Mouse (Mus musculus) spleen, embryonic (tissue): ENCODE results near the gene Lef1.

Experiments used
- CTCF ChIA-PET: fragments of 350-600 bp; sonication (Branson Sonifier 250); formaldehyde crosslinking; loops from one replicate; lab custom pipeline; 2022; lab: Charles Lee

Gene Lef1

GRCm38 (mm10) chr3:131107301-131108093 lies 2.8 kb upstream of the Lef1 start:
- CTCF ChIA-PET, result no interaction called here

- CTCF ChIA-PET, result no interaction called here
Measured at GRCm38 (mm10) chr3:131108094-131108653, 2.1 kb upstream of the Lef1 start.

DNA sequence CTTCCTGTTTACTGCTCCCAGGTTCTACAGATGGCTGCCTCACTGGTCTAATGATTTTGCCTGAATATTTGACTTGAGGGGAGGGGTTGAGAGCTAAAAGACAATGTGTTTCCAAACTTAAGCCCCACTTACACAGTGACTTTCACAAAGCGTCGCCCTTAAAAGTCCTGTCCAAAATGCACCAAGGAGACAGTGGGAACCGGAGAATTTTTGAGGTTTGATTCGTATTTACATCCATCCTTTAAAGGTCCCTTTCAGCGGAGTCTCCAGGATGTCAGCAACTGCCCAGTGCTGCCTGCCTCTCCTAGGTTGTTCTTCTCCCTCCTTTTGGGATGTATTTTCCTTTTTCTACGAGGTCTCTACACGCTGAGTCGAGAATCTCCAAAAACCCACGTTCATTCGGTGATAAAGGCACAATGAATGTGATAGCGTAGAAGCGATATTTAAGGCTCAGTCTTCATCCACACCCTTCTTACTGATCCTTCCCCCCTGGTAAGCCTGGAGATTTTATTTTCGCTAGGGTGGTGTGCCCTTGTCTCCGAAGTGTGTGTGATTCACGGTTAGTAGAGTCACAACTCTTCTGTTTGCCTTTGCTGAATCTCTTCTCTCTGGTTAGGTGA lies 1.1 kb upstream of the Lef1 start:
- CTCF ChIA-PET, result no interaction called here

GRCm38 (mm10) chr3:131109686-131110070 lies 593 bp upstream of the Lef1 start:
- CTCF ChIA-PET, result interaction anchor here (0.6 kb wide), 1 partner anchor 43 kb away, joined by 4 read pairs; no protein-coding TSS in a partner anchor

GRCm38 (mm10) chr3:131111151-131111850 lies 1.0 kb downstream of the Lef1 start:
- CTCF ChIA-PET, result no interaction called here

DNA sequence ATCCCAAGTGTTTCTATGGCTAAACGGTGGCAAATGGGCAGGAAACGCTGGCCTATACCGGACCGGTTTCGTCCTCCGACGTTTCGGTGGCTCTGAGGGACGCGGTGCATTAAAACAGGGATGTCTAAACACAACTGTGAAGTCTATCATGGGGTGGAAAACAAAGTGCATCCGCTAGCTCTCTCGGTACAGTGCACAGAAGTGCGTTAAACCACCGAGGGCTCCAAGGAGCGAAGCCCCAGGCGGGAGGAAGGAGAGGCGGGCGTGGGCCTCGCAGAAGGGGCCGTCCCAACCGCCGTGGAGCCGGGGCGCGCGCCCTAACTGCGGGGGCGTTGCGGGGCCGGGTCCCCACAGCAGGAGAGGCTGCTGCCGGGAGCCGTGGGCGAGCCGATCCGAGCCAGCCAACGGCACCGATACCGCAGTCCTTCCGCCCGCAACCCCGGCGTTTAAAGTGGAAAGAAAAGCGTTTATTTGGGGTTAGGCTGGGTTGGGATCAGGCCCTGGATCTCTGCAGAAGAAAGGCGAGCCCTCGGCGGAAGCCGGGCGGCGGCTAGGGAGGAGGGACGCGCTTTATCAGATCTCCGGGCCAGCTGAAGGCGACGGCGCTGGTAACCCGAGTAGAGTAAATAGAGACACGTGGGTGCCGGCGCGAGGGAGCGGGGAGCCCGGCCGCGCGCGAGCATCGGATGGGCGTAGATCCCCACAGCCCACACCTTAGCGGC lies 1.7 kb downstream of the Lef1 start:
- CTCF ChIA-PET, result no interaction called here

DNA sequence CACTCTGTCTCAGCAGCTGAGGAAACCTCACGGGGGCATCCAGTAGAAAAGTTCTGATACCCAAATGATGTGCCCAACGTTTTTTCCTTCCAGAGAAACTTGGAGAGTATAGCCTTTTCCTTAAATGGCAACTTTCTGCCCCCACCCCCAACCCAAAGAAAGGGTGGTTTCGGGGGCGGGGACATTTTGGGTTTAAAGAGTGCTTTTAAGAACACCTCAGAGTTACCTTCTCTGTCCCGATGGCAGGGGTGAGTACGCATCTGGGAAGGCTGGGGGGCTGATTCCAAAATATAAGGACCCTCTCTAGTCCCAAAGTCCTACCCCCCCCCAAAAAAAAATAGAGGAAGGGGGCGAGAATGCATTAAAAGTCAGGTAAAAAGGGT lies 2.3 kb downstream of the Lef1 start:
- CTCF ChIA-PET, result no interaction called here

GRCm38 (mm10) chr3:131113029-131113428 lies 2.8 kb downstream of the Lef1 start:
- CTCF ChIA-PET, result no interaction called here

DNA sequence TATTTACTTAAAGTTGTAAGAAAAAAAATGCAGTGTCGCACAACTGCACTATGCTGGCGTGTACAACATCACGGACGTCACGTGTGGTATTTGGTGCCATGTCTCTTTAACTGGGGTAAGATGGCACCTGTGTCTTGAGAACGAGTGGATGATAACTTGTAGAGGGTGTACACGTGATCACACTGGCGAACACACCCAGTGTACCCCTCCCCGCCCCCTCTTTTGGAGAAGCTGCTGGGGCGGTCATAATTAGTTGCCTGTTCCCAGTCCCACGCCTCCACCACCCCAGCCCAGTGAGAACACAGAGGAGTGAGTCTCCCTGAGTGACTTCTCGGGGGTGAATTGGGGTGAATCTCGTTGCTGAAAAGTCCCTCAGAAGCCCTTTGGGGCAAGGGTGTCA lies 5.8 kb downstream of the Lef1 start:
- CTCF ChIA-PET, result no interaction called here

DNA sequence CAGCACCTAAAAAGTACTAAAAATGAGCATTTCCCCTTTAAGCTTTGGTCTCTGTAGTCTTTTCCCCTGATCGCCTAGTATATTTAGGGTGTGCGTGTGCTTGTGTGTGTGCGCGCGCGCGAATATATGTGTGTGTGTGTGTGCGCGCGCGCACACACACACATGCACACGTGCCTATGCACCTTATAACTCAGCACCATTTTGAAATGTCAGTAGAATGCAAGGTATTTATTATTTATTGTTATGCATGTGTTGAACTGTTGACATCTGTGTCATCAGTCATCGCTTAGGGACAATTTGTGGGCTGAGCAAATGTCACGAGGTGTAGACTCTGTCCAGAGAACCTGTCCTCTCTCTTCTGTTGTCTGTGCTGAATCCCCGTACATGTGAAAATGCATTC lies 7.1 kb downstream of the Lef1 start:
- CTCF ChIA-PET, result interaction anchor here (1.2 kb wide), 1 partner anchor 63 kb away, joined by 4 read pairs; no protein-coding TSS in a partner anchor

DNA sequence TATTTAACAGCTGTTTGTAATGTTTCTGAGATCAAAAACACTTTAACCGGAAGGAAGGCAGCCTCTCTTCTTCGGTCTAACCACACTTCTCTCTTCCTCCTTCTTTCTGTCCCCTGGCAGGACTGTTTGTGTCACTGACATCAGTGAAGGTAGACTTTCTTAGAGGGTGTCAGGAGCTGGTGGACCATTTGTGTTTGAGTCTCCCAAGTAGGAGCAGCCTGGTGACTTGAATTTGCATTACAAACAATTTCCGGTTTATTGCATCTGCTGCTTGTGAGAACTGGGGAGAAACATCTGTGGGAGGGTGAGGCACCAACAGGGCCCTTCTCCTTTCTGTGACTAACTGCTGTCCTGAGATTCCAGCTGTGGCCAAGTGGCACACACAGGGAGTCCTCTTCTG lies 7.6 kb downstream of the Lef1 start:
- CTCF ChIA-PET, result interaction anchor here (1.2 kb wide), 1 partner anchor 64 kb away, joined by 4 read pairs; no protein-coding TSS in a partner anchor

DNA sequence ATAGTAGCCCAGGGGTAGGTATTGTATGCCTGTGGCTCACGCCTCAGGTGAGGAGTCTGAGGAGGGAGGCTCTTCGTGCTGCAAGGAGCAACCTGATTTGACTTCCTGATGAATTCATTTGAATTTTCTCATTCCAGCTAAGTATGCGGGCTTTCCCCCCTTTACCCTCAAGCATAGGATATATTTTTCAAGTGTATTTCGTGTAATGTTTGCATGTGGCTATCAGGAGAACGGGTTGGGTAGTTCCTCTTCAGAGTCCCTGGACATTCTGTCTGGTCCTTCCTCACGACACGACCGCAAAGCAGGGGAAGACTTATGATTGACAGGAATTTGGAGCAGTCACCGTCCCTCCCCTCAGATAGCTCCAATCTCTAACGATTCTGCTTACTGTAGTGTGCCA lies 9.2 kb downstream of the Lef1 start:
- CTCF ChIA-PET, result no interaction called here

DNA sequence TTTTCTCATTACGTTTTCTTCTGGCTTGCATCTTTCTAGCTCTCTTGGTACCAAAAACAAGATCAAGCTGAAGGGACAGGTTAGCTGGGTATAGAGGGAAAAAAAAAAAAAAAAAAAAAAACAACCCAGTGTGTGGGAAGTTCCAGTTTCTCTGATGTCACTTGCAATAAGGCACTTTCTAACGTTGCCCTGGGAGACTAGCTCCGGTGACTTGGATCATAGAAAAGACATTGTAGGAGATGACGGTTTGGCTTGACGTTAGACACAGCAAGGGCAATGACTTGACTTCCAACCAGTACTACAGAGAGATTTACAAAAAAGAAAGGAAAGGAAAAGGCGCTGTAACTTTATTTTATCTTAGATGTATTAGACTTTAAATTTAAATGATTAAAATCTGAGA lies 13.2 kb downstream of the Lef1 start:
- CTCF ChIA-PET, result interaction anchor here (0.6 to 0.8 kb wide), 2 partner anchors 10 to 298 kb away, joined by 3 to 5 read pairs; no protein-coding TSS in a partner anchor

- CTCF ChIA-PET, result no interaction called here
Measured at GRCm38 (mm10) chr3:131125873-131126272, 15.6 kb downstream of the Lef1 start.

- CTCF ChIA-PET, result no interaction called here
Measured at GRCm38 (mm10) chr3:131126438-131126837, 16.2 kb downstream of the Lef1 start.

DNA sequence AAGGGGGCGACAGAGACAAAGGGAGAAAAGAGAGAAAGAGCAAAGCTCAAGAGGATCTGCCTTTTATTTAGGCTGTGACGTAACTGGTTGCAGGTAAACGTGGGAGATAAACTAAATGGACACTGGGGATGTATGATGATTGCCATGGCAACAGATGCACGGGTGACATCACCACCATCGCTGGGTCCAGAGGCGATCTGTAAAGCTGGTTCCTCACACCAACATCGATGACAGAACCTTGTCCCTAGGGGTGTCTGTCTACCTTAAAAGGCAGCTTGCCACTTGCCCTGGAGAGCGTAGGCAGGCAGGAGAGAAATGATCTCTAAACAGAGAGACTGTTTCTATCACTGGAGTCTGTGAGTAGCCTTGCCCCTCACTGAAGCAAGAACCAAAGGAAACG lies 23.7 kb downstream of the Lef1 start:
- CTCF ChIA-PET, result interaction anchor here (0.7 to 0.8 kb wide), 2 partner anchors 10 to 11 kb away, joined by 3 to 5 read pairs; no protein-coding TSS in a partner anchor

GRCm38 (mm10) chr3:131135434-131135833 lies 25.2 kb downstream of the Lef1 start:
- CTCF ChIA-PET, result no interaction called here

DNA sequence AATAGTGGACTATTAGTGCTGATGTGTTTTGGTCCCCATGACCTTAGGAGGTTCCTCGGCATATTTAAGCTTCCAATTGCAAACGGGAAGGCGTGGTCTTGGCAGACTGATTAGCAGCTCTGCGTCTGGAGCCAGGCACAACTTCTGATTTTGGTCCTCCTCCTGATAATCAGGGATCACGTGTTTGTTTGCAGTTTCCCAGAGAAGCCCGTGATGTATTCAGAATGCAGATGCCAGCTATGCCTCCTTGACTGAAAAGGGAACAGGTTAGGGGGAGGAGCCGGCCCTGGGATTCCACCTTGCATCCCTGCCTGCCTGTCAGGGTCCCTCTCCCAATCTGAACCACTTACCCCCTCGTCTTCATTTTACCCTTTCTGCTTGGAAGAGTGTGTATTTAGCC lies 26.2 kb downstream of the Lef1 start:
- CTCF ChIA-PET, result interaction anchor here (0.6 kb wide), 1 partner anchor 319 kb away, joined by 12 read pairs; no protein-coding TSS in a partner anchor

- CTCF ChIA-PET, result interaction anchor here (0.6 kb wide), 2 partner anchors 223 to 1707 kb away, joined by 6 to 9 read pairs; no protein-coding TSS in a partner anchor
Measured at GRCm38 (mm10) chr3:131137119-131137781, 27.0 kb downstream of the Lef1 start.

DNA sequence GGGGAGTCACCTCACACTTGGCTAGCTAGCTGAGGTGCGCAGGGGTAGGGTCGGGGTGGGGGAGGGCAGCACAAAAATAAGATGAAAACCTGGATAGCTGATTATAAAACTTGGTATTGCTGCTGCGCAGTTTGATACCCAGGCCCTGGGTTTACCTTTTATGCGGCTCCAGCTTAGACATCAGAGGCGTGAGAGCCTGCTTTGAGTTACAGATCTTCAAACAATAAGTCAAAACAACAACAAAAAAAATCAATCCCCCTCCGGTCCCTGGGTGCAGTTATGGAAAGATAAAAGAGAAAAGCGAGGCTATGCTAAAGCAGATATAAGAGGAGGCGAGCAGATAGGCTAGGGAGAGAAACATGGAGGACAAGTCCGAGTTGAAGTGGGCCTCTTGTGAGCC lies 28.0 kb downstream of the Lef1 start:
- CTCF ChIA-PET, result no interaction called here
